Mouse (Mus musculus): ENCODE measurements at regions not wholly inside any gene's neighbourhood (a gene's known extent, or its start where the extent isn't known, plus 50 kb on each side); places are given as distances from the start of the nearest gene placed in this dataset.

DNA sequence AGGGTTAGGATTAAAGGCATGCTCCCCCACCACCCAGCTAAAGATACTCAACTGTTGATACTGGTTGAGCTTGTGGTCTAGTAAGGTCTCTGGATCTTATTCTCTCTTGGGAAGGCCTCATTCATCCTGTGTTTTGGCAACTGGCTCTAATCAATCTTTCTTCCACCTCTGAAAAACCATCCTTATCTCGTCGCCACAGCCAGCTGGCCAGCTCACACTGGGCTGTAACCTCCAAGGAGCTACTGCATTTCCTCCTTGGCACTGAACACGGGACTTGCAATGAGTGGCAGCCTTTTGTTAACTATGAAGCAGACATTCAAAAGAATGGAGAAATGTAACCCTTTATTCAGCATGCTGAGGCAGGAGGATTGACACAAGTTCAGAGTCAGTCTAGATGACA, 61.4 kb upstream of the Slc6a6 start:
- TF ChIP-seq CTCF (IDR thresholded peaks at IDR 0.05) (no peak), EP300 (IDR thresholded peaks at IDR 0.05) (no peak)
